Mouse (Mus musculus): ENCODE measurements around the gene Oxnad1.

Gene Oxnad1

GRCm38 (mm10) chr14:32152243-32152965 lies 67.2 kb downstream of the Oxnad1 start:
- ChIA-PET POLR2A (interaction anchor here in 3 of 4 experiments (0.7 to 1.7 kb wide), 6 partner anchors 11 to 32 kb away, joined by 3 to 8 read pairs (median 3); partner anchors contain the start of gene Msmb (in 1 of the 3)), CTCF (interaction anchor here in 1 of 4 experiments (0.5 kb wide), 1 partner anchor 680 kb away, joined by 5 read pairs; no protein-coding TSS in a partner anchor)
